Mouse (Mus musculus): ENCODE results near the gene Tmprss9.
A peak's percentile ranks its signal among the peaks of the same experiment; 100 is the strongest.

Tmprss9 gene

GRCm38 (mm10) chr10:80887181-80887580, 15.5 kb downstream of the Tmprss9 start:
- DNase-seq (ENCODE audit: low read depth in 1 of 2, low spot score in 2 of 2): no peak

GRCm38 (mm10) chr10:80895100-80895499, 23.5 kb downstream of the Tmprss9 start:
- DNase-seq (ENCODE audit: low read depth in 1 of 2, low spot score in 2 of 2): no peak

- no peak for DNase-seq (ENCODE audit: low read depth in 1 of 2, low spot score in 2 of 2)
These were observed 24.0 kb downstream of the Tmprss9 start for GRCm38 (mm10) chr10:80895697-80896096.

- DNase-seq (ENCODE audit: low read depth in 1 of 2, low spot score in 2 of 2): no peak
These were observed 25.2 kb downstream of the Tmprss9 start for GRCm38 (mm10) chr10:80896581-80897485.

- DNase-seq (ENCODE audit: low read depth in 1 of 2, low spot score in 2 of 2): no peak
These were observed 26.3 kb downstream of the Tmprss9 start for GRCm38 (mm10) chr10:80897861-80898510.

GRCm38 (mm10) chr10:80899074-80899473, 27.4 kb downstream of the Tmprss9 start:
- DNase-seq (ENCODE audit: low read depth in 1 of 2, low spot score in 2 of 2): no peak

GRCm38 (mm10) chr10:80899591-80900317, 28.1 kb downstream of the Tmprss9 start:
- no peak for DNase-seq (ENCODE audit: low read depth in 1 of 2, low spot score in 2 of 2)

- DNase-seq (ENCODE audit: low read depth in 1 of 2, low spot score in 2 of 2): peak; percentile 95 to 98
These were observed 28.9 kb downstream of the Tmprss9 start, which contains the start of gene Timm13 for GRCm38 (mm10) chr10:80900318-80901247. Gene Timm13 (minus strand): TSS chr10:80900969.

- no peak for DNase-seq (ENCODE audit: low read depth in 1 of 2, low spot score in 2 of 2)
These were observed 30.0 kb downstream of the Tmprss9 start for GRCm38 (mm10) chr10:80901409-80902272.

GRCm38 (mm10) chr10:80902273-80902940, 30.8 kb downstream of the Tmprss9 start:
- DNase-seq (ENCODE audit: low read depth in 1 of 2, low spot score in 2 of 2): no peak

- no peak for DNase-seq (ENCODE audit: low read depth in 1 of 2, low spot score in 2 of 2)
These were observed 31.6 kb downstream of the Tmprss9 start for GRCm38 (mm10) chr10:80903282-80903681.

GRCm38 (mm10) chr10:80904004-80904693, 32.5 kb downstream of the Tmprss9 start:
- DNase-seq (ENCODE audit: low read depth in 1 of 2, low spot score in 2 of 2): no peak

- no peak for DNase-seq (ENCODE audit: low read depth in 1 of 2, low spot score in 2 of 2)
These were observed 33.1 kb downstream of the Tmprss9 start for GRCm38 (mm10) chr10:80904709-80905108.

GRCm38 (mm10) chr10:80909375-80910162, 37.9 kb downstream of the Tmprss9 start:
- DNase-seq (ENCODE audit: low read depth in 1 of 2, low spot score in 2 of 2): no peak

- DNase-seq (ENCODE audit: low read depth in 1 of 2, low spot score in 2 of 2): no peak
These were observed 39.7 kb downstream of the Tmprss9 start for GRCm38 (mm10) chr10:80911354-80911753.

- DNase-seq (ENCODE audit: low read depth in 1 of 2, low spot score in 2 of 2): no peak
These were observed 40.2 kb downstream of the Tmprss9 start for GRCm38 (mm10) chr10:80911891-80912290.

GRCm38 (mm10) chr10:80913364-80914011, 41.8 kb downstream of the Tmprss9 start:
- DNase-seq (ENCODE audit: low read depth in 1 of 2, low spot score in 2 of 2): no peak

Data from monocyte, adult 2 months (primary cell).